Mouse (Mus musculus): ENCODE data around the gene Gm4450.
"Not testable (repeated sequence)": the region's sequence is repeated elsewhere in the genome, so short reads cannot be mapped to it uniquely, and the experiment has no call there.

Gene Gm4450

GRCm38 (mm10) chr3:98416426-98417250 is 40.3 kb downstream of the Gm4450 start:
- peak; percentile 54 for DNase-seq

- peak; percentile 7 for DNase-seq
Observed at GRCm38 (mm10) chr3:98414296-98414695, 42.6 kb downstream of the Gm4450 start.

GRCm38 (mm10) chr3:98413733-98414132 is 43.2 kb downstream of the Gm4450 start:
- DNase-seq: no peak

GRCm38 (mm10) chr3:98410619-98411580 is 46.0 kb downstream of the Gm4450 start:
- DNase-seq: peak; percentile 11

GRCm38 (mm10) chr3:98407261-98407780 is 49.6 kb downstream of the Gm4450 start:
- not testable (repeated sequence) for DNase-seq

GRCm38 (mm10) chr3:98406569-98407144 is 50.3 kb downstream of the Gm4450 start:
- DNase-seq: peak; percentile 2

GRCm38 (mm10) chr3:98405877-98406276 is 51.0 kb downstream of the Gm4450 start:
- not testable (repeated sequence) for DNase-seq

GRCm38 (mm10) chr3:98404268-98404895 is 52.5 kb downstream of the Gm4450 start:
- peak; percentile 1 for DNase-seq
